Mouse (Mus musculus): ENCODE results near the gene Tenm2. TPM values are rescaled to one million over a fixed set of nuclear protein-coding genes. Genes with fewer than 3 reads are reported as not detected.

Gene Tenm2
- 4.4 and 5.6 TPM in 2 replicates for polyA plus RNA-seq (2015; fragmentation: Nextera tagmentation; extraction: Ambion mirVana)

- Histone ChIP-seq H3K9ac (peak within 1 kb of the TSS; percentile 58), H3K4me1 (peaks cover 8% of the 10 kb centered on the region), H3K4me3 (peak within 1 kb of the TSS; percentile 70), H3K27ac (peak within 1 kb of the TSS; percentile 88), H3K4me2 (peak within 1 kb of the TSS; percentile 82), H3K36me3 (no peaks in the 10 kb centered on the region), H3K27me3 (peaks cover 6% of the 10 kb centered on the region; the same call in 1 of the 2 replicates), H3K9me3 (no peaks in the 10 kb centered on the region)
- WGBS = under 1% methylated on average over 58 of the region's 59 CpGs
- ATAC-seq (ENCODE audit: insufficient number of reproducible peaks, low FRiP score, low TSS enrichment, low read depth) = peak; percentile 88
Observed at GRCm38 (mm10) chr11:37235914-37236600, at the start of gene Tenm2. Gene Tenm2, minus strand, starts transcription at chr11:37235964.

GRCm38 (mm10) chr11:37285186-37285585 is 49.4 kb upstream of the Tenm2 start:
- Histone ChIP-seq H3K4me1 (no peaks in the 10 kb centered on the region), H3K27me3 (no peaks in the 10 kb centered on the region), H3K9me3 (no peaks in the 10 kb centered on the region), H3K36me3 (no peaks in the 10 kb centered on the region), H3K4me3 (no peak overlapping the region), H3K4me2 (no peak overlapping the region), H3K27ac (no peak overlapping the region), H3K9ac (no peak overlapping the region)
- ATAC-seq (ENCODE audit: insufficient number of reproducible peaks, low FRiP score, low TSS enrichment, low read depth) = no peak
- WGBS = 77% methylated on average over 2 of the region's 2 CpGs

GRCm38 (mm10) chr11:37248796-37249195 is 13.0 kb upstream of the Tenm2 start:
- H3K4me3 ChIP-seq = no peak overlapping the region
- no peaks in the 10 kb centered on the region for H3K4me1 ChIP-seq
- no peaks in the 10 kb centered on the region for H3K9me3 ChIP-seq
- H3K9ac ChIP-seq = no peak overlapping the region
- H3K4me2 ChIP-seq = no peak overlapping the region
- H3K36me3 ChIP-seq = no peaks in the 10 kb centered on the region
- H3K27ac ChIP-seq = no peak overlapping the region
- no peak for ATAC-seq (ENCODE audit: insufficient number of reproducible peaks, low FRiP score, low TSS enrichment, low read depth)
- no peaks in the 10 kb centered on the region for H3K27me3 ChIP-seq
- 54% methylated on average over 2 of the region's 2 CpGs for WGBS

- peaks cover 8% of the 10 kb centered on the region for H3K4me1 ChIP-seq
Observed at GRCm38 (mm10) chr11:37237096-37237725, 1.4 kb upstream of the Tenm2 start.

GRCm38 (mm10) chr11:37236601-37237083 is 878 bp upstream of the Tenm2 start:
- Histone ChIP-seq H3K27me3 (peaks cover 4% of the 10 kb centered on the region; the same call in 1 of the 2 replicates), H3K4me2 (peak overlapping the region; percentile 82), H3K9me3 (no peaks in the 10 kb centered on the region), H3K27ac (peak overlapping the region; percentile 88), H3K9ac (peak overlapping the region; percentile 58), H3K4me3 (peak overlapping the region; percentile 70), H3K36me3 (no peaks in the 10 kb centered on the region), H3K4me1 (peaks cover 8% of the 10 kb centered on the region)
- ATAC-seq (ENCODE audit: insufficient number of reproducible peaks, low FRiP score, low TSS enrichment, low read depth) = peak; percentile 70
- WGBS = under 1% methylated on average over 31 of the region's 31 CpGs

More at GRCm38 (mm10) chr11:37237096-37237725, 1.4 kb upstream of the Tenm2 start:
- Histone ChIP-seq H3K4me2 (peak overlapping the region; percentile 82), H3K27me3 (peaks cover 4% of the 10 kb centered on the region; the same call in 1 of the 2 replicates), H3K9ac (peak overlapping the region; percentile 58; the same call in 1 of the 2 replicates), H3K36me3 (no peaks in the 10 kb centered on the region), H3K4me3 (peak overlapping the region; percentile 70), H3K27ac (peak overlapping the region; percentile 88), H3K9me3 (no peaks in the 10 kb centered on the region)
- WGBS = 28% methylated on average over 7 of the region's 7 CpGs
- no peak for ATAC-seq (ENCODE audit: insufficient number of reproducible peaks, low FRiP score, low TSS enrichment, low read depth)

GRCm38 (mm10) chr11:37235021-37235795 is 556 bp downstream of the Tenm2 start:
- Histone ChIP-seq H3K27ac (peak overlapping the region; percentile 88), H3K4me2 (peak overlapping the region; percentile 82), H3K4me3 (peak overlapping the region; percentile 70), H3K9me3 (no peaks in the 10 kb centered on the region), H3K4me1 (peaks cover 8% of the 10 kb centered on the region), H3K9ac (peak overlapping the region; percentile 58; the same call in 1 of the 2 replicates), H3K27me3 (peaks cover 6% of the 10 kb centered on the region; the same call in 1 of the 2 replicates), H3K36me3 (no peaks in the 10 kb centered on the region)
- no peak for ATAC-seq (ENCODE audit: insufficient number of reproducible peaks, low FRiP score, low TSS enrichment, low read depth)
- 8% methylated on average over 18 of the region's 18 CpGs for WGBS

GRCm38 (mm10) chr11:37227404-37227803 is 8.4 kb downstream of the Tenm2 start:
- no peak overlapping the region for H3K9ac ChIP-seq
- no peak for ATAC-seq (ENCODE audit: insufficient number of reproducible peaks, low FRiP score, low TSS enrichment, low read depth)

GRCm38 (mm10) chr11:37226943-37227342 is 8.8 kb downstream of the Tenm2 start:
- H3K36me3 ChIP-seq = no peaks in the 10 kb centered on the region
- H3K9ac ChIP-seq = no peak overlapping the region
- no peak overlapping the region for H3K27ac ChIP-seq
- H3K9me3 ChIP-seq = no peaks in the 10 kb centered on the region
- H3K4me1 ChIP-seq = no peaks in the 10 kb centered on the region
- H3K27me3 ChIP-seq = 0 out of 2 replicates have a peak, but pooled peaks cover 3% of the 10 kb centered on the region
- H3K4me2 ChIP-seq = no peak overlapping the region
- 66% methylated on average over 10 of the region's 10 CpGs for WGBS
- no peak overlapping the region for H3K4me3 ChIP-seq
- ATAC-seq (ENCODE audit: insufficient number of reproducible peaks, low FRiP score, low TSS enrichment, low read depth) = no peak

More at GRCm38 (mm10) chr11:37227404-37227803, 8.4 kb downstream of the Tenm2 start:
- 73% methylated on average over 1 of the region's 1 CpGs for WGBS
- H3K36me3 ChIP-seq = no peaks in the 10 kb centered on the region
- no peak overlapping the region for H3K4me3 ChIP-seq
- H3K27ac ChIP-seq = no peak overlapping the region
- no peaks in the 10 kb centered on the region for H3K4me1 ChIP-seq
- H3K27me3 ChIP-seq = 0 out of 2 replicates have a peak, but pooled peaks cover 3% of the 10 kb centered on the region
- H3K9me3 ChIP-seq = no peaks in the 10 kb centered on the region
- H3K4me2 ChIP-seq = no peak overlapping the region

- 69% methylated on average over 2 of the region's 2 CpGs for WGBS
- Histone ChIP-seq H3K9me3 (no peaks in the 10 kb centered on the region), H3K27me3 (no peaks in the 10 kb centered on the region), H3K4me3 (no peak overlapping the region), H3K4me1 (no peaks in the 10 kb centered on the region), H3K4me2 (no peak overlapping the region), H3K36me3 (no peaks in the 10 kb centered on the region), H3K9ac (no peak overlapping the region), H3K27ac (no peak overlapping the region)
- ATAC-seq (ENCODE audit: insufficient number of reproducible peaks, low FRiP score, low TSS enrichment, low read depth) = no peak
Observed at GRCm38 (mm10) chr11:37222737-37223136, 13.0 kb downstream of the Tenm2 start.

- H3K4me1 ChIP-seq = no peaks in the 10 kb centered on the region
- no peaks in the 10 kb centered on the region for H3K36me3 ChIP-seq
- no peak overlapping the region for H3K9ac ChIP-seq
- no peak overlapping the region for H3K4me3 ChIP-seq
- ATAC-seq (ENCODE audit: insufficient number of reproducible peaks, low FRiP score, low TSS enrichment, low read depth) = no peak
- H3K9me3 ChIP-seq = no peaks in the 10 kb centered on the region
- WGBS = 83% methylated on average over 2 of the region's 2 CpGs
- no peaks in the 10 kb centered on the region for H3K27me3 ChIP-seq
- H3K27ac ChIP-seq = no peak overlapping the region
- H3K4me2 ChIP-seq = no peak overlapping the region
Observed at GRCm38 (mm10) chr11:37222056-37222455, 13.7 kb downstream of the Tenm2 start.

- Histone ChIP-seq H3K4me2 (no peak overlapping the region), H3K36me3 (no peaks in the 10 kb centered on the region), H3K27me3 (no peaks in the 10 kb centered on the region), H3K9me3 (no peaks in the 10 kb centered on the region), H3K4me3 (no peak overlapping the region), H3K9ac (no peak overlapping the region), H3K4me1 (no peaks in the 10 kb centered on the region), H3K27ac (no peak overlapping the region)
- ATAC-seq (ENCODE audit: insufficient number of reproducible peaks, low FRiP score, low TSS enrichment, low read depth) = no peak
- WGBS = 81% methylated on average over 6 of the region's 6 CpGs
Observed at GRCm38 (mm10) chr11:37220921-37221320, 14.8 kb downstream of the Tenm2 start.
